Mouse (Mus musculus) MEL (cell line): ENCODE results near the gene Cltc. TPM values are rescaled to one million over a fixed set of nuclear protein-coding genes. Genes with fewer than 3 reads are reported as not detected.
A peak's percentile ranks its signal among the peaks of the same experiment; 100 is the strongest.

ENCODE experiments used
- DNase-seq: peaks from one replicate; pipeline ENCODE4 v3.0.0; 2011; ENCODE audit warnings: low read depth, low spot score
- H3K27ac ChIP-seq: 2 replicates; pipeline ENCODE4 v1.5.1; 2012; ENCODE audit warnings: low read depth, mild to moderate bottlenecking, control low read depth, low read length, moderate library complexity; ENCODE audit not compliant: control insufficient read depth
- H3K27me3 ChIP-seq, 2 experiments: fragments of 150-350 bp in 1 of 2; sonication (generic) in 1 of 2; 2 replicates each; pipeline ENCODE4 v1.6.1; 2012; ENCODE audit warnings: low read length in 2 of 2, mild to moderate bottlenecking in 2 of 2, improper control_type of control experiment in 1 of 2, moderate library complexity in 1 of 2; ENCODE audit not compliant: insufficient read depth in 2 of 2, control insufficient read depth in 1 of 2
- H3K36me3 ChIP-seq, 2 experiments: 2 replicates each; pipeline ENCODE4 v1.6.1; 2012 to 2014; ENCODE audit warnings: low read length in 2 of 2, improper control_type of control experiment in 1 of 2, inconsistent platforms in 1 of 2, mild to moderate bottlenecking in 1 of 2; ENCODE audit not compliant: insufficient read depth in 2 of 2, control insufficient read depth in 1 of 2
- H3K4me1 ChIP-seq, 2 experiments: fragments of 150-350 bp in 1 of 2; sonication (generic) in 1 of 2; 2 replicates each; pipeline ENCODE4 v1.6.1; 2012; ENCODE audit warnings: low read length in 2 of 2, improper control_type of control experiment in 1 of 2, mild to moderate bottlenecking in 1 of 2; ENCODE audit not compliant: insufficient read depth in 2 of 2, control insufficient read depth in 1 of 2
- H3K4me3 ChIP-seq, 2 experiments: fragments of 150-350 bp in 1 of 2; sonication (generic) in 1 of 2; 2 replicates each; pipeline ENCODE4 v1.5.1; 2012; ENCODE audit warnings: low read depth in 2 of 2, low read length in 2 of 2, mild to moderate bottlenecking in 2 of 2, moderate library complexity in 2 of 2, control low read depth in 1 of 2, improper control_type of control experiment in 1 of 2; ENCODE audit not compliant: control insufficient read depth in 1 of 2, insufficient read depth in 1 of 2
- H3K79me2 ChIP-seq: 2 replicates; pipeline ENCODE4 v1.6.1; 2012; ENCODE audit warnings: mild to moderate bottlenecking, low read length, moderate library complexity; ENCODE audit not compliant: control insufficient read depth, poor library complexity, insufficient read depth
- H3K9ac ChIP-seq: 2 replicates; pipeline ENCODE4 v1.6.1; 2012; ENCODE audit warnings: low read depth, mild to moderate bottlenecking, control low read depth, low read length, moderate library complexity; ENCODE audit not compliant: control insufficient read depth, poor library complexity, severe bottlenecking
- H3K9me3 ChIP-seq: fragments of 150-350 bp; sonication (generic); replicated peaks from 2 replicates; pipeline ENCODE4 v1.6.1; 2012; ENCODE audit warnings: mild to moderate bottlenecking, low read length, improper control_type of control experiment, moderate library complexity; ENCODE audit not compliant: insufficient read depth
- BHLHE40 ChIP-seq: IDR thresholded peaks from 2 replicates; pipeline ENCODE4 v1.6.1; 2012; ENCODE audit warnings: low read depth, mild to moderate bottlenecking, inconsistent platforms, low read length, improper control_type of control experiment, borderline replicate concordance
- CHD1 ChIP-seq: IDR thresholded peaks from 2 replicates; pipeline ENCODE4 v1.6.1; 2012; ENCODE audit warnings: low read depth, mild to moderate bottlenecking, inconsistent platforms, low read length, improper control_type of control experiment
- CHD2 ChIP-seq: IDR thresholded peaks from 2 replicates; pipeline ENCODE4 v1.6.1; 2011; ENCODE audit warnings: low read length, improper control_type of control experiment
- ELF1 ChIP-seq: IDR thresholded peaks from 2 replicates; pipeline ENCODE4 v1.6.1; 2014; ENCODE audit warnings: low read depth, mild to moderate bottlenecking, inconsistent platforms, low read length, improper control_type of control experiment, moderate library complexity
- EP300 ChIP-seq, 2 experiments: IDR thresholded peaks; 2 replicates each; pipeline ENCODE4 v1.6.1; 2011; ENCODE audit warnings: improper control_type of control experiment in 2 of 2, low read length in 2 of 2, low read depth in 1 of 2, mild to moderate bottlenecking in 1 of 2
- ETS1 ChIP-seq: IDR thresholded peaks from 2 replicates; pipeline ENCODE4 v1.6.1; 2012; ENCODE audit warnings: low read depth, mild to moderate bottlenecking, inconsistent platforms, low read length, improper control_type of control experiment, moderate library complexity
- GATA1 ChIP-seq: IDR thresholded peaks from 2 replicates; pipeline ENCODE4 v1.6.1; 2011; ENCODE audit warnings: low read depth, low read length, improper control_type of control experiment
- HCFC1 ChIP-seq: IDR thresholded peaks from 2 replicates; pipeline ENCODE4 v1.6.1; 2012; ENCODE audit warnings: low read depth, mild to moderate bottlenecking, inconsistent platforms, low read length, improper control_type of control experiment, moderate library complexity
- MAFK ChIP-seq: IDR thresholded peaks from 2 replicates; pipeline ENCODE4 v1.6.1; 2011; ENCODE audit warnings: low read depth, mild to moderate bottlenecking, low read length, improper control_type of control experiment, borderline replicate concordance
- MAX ChIP-seq: IDR thresholded peaks from 2 replicates; pipeline ENCODE4 v1.6.1; 2011; ENCODE audit warnings: low read length, improper control_type of control experiment
- MAZ ChIP-seq: IDR thresholded peaks from 2 replicates; pipeline ENCODE4 v1.6.1; 2012; ENCODE audit warnings: low read depth, mild to moderate bottlenecking, inconsistent platforms, low read length, improper control_type of control experiment
- MXI1 ChIP-seq: IDR thresholded peaks from 2 replicates; pipeline ENCODE4 v1.6.1; 2011; ENCODE audit warnings: mild to moderate bottlenecking, low read depth, low read length, improper control_type of control experiment
- MYC ChIP-seq: IDR thresholded peaks from 2 replicates; pipeline ENCODE4 v1.6.1; 2011; ENCODE audit warnings: low read depth, mild to moderate bottlenecking, low read length, improper control_type of control experiment, moderate library complexity
- POLR2A ChIP-seq, 2 experiments: IDR thresholded peaks; 2 replicates each; pipeline ENCODE4 v1.6.1; 2011 to 2012; ENCODE audit warnings: low read length in 2 of 2, mild to moderate bottlenecking in 2 of 2, control low read depth in 1 of 2, improper control_type of control experiment in 1 of 2, low read depth in 1 of 2, moderate library complexity in 1 of 2; ENCODE audit not compliant: control insufficient read depth in 1 of 2, insufficient read depth in 1 of 2, poor library complexity in 1 of 2
- POLR2AphosphoS5 ChIP-seq: IDR thresholded peaks from 2 replicates; pipeline ENCODE4 v1.6.1; 2012; ENCODE audit warnings: low read depth, borderline replicate concordance, mild to moderate bottlenecking, inconsistent platforms, low read length, moderate library complexity, mixed read lengths
- RAD21 ChIP-seq: IDR thresholded peaks from 2 replicates; pipeline ENCODE4 v1.6.1; 2011; ENCODE audit warnings: mild to moderate bottlenecking, low read depth, low read length, improper control_type of control experiment
- RCOR1 ChIP-seq: IDR thresholded peaks from 2 replicates; pipeline ENCODE4 v1.6.1; 2012; ENCODE audit warnings: low read depth, mild to moderate bottlenecking, inconsistent platforms, low read length, improper control_type of control experiment
- SIN3A ChIP-seq: IDR thresholded peaks from 2 replicates; pipeline ENCODE4 v1.6.1; 2012; ENCODE audit warnings: low read length, improper control_type of control experiment, inconsistent platforms
- SMC3 ChIP-seq: IDR thresholded peaks from 2 replicates; pipeline ENCODE4 v1.6.1; 2011; ENCODE audit warnings: low read depth, low read length, improper control_type of control experiment
- TBP ChIP-seq: IDR thresholded peaks from 2 replicates; pipeline ENCODE4 v1.8.0; 2011; ENCODE audit warnings: low read depth, low read length, improper control_type of control experiment
- TCF12 ChIP-seq: IDR thresholded peaks from 2 replicates; pipeline ENCODE4 v1.6.1; 2014; ENCODE audit warnings: low read depth, mild to moderate bottlenecking, inconsistent platforms, low read length, improper control_type of control experiment, moderate library complexity
- USF1 ChIP-seq: IDR thresholded peaks from 2 replicates; pipeline ENCODE4 v1.6.1; 2014; ENCODE audit warnings: low read depth, mild to moderate bottlenecking, inconsistent platforms, low read length, improper control_type of control experiment, moderate library complexity
- ZC3H11A ChIP-seq: IDR thresholded peaks from 2 replicates; pipeline ENCODE4 v1.6.1; 2012; ENCODE audit warnings: low read depth, mild to moderate bottlenecking, inconsistent platforms, low read length, improper control_type of control experiment
- ZKSCAN1 ChIP-seq: IDR thresholded peaks from 2 replicates; pipeline ENCODE4 v1.6.1; 2012; ENCODE audit warnings: low read depth, mild to moderate bottlenecking, inconsistent platforms, low read length, improper control_type of control experiment, moderate library complexity
- ZMIZ1 ChIP-seq: IDR thresholded peaks from 2 replicates; pipeline ENCODE4 v1.6.1; 2012; ENCODE audit warnings: low read depth, mild to moderate bottlenecking, inconsistent platforms, low read length, improper control_type of control experiment, moderate library complexity
- ZNF384 ChIP-seq: IDR thresholded peaks from 2 replicates; pipeline ENCODE4 v1.6.1; 2012; ENCODE audit warnings: low read depth, mild to moderate bottlenecking, inconsistent platforms, low read length, improper control_type of control experiment
- polyA plus RNA-seq, 2 experiments: library from polyadenylated mRNA; stranded (reverse) in 1 of 2; unstranded in 1 of 2; fragments of >175 nt in 1 of 2; fragments of >200 nt in 1 of 2; gene quantifications; 2 replicates each; pipeline versions ENCODE4 v1.2.1 to v1.2.4; 2012; ENCODE audit warnings: low replicate concordance in 2 of 2, low read depth in 1 of 2; ENCODE audit not compliant: insufficient read length in 2 of 2, insufficient read depth in 1 of 2, missing spikeins in 1 of 2
- total RNA-seq: library from RNA; depleted of rRNA; stranded (reverse); fragments of 300-350 nt; gene quantifications from 2 replicates; pipeline ENCODE4 v1.2.3, GENCODE M21; 2012

Gene Cltc
- total and polyA plus RNA-seq, 3 experiments: 149 to 300 (median 205) TPM

- TF ChIP-seq MAFK (no peak), BHLHE40 (no peak), MAX (no peak), ZMIZ1 (peak; percentile 94), MAZ (no peak), ELF1 (no peak), USF1 (no peak; the same call in 1 of the 2 replicates), CHD1 (peak; percentile 97), ZNF384 (no peak), ZKSCAN1 (no peak), ETS1 (no peak), POLR2AphosphoS5 (0 out of 2 replicates have a peak, but pooled peaks have one; percentile 68), RAD21 (no peak), POLR2A (IDR thresholded peaks at IDR 0.05; ENCODE audit: control insufficient read depth in 1 of 2, insufficient read depth in 1 of 2, low read depth in 1 of 2, low read length in 2 of 2, poor library complexity in 1 of 2) (peak in 1 of 2 experiments; percentile 22; a peak in 1 of 4 replicates), GATA1 (no peak), TCF12 (no peak), MYC (peak; percentile 68; the same call in 1 of the 2 replicates), TBP (no peak), CHD2 (no peak), HCFC1 (peak; percentile 28; the same call in 1 of the 2 replicates), RCOR1 (no peak), MXI1 (no peak), ZC3H11A (no peak), EP300 (IDR thresholded peaks at IDR 0.05; ENCODE audit: low read depth in 1 of 2, low read length in 2 of 2) (peak in 1 of 2 experiments; percentile 13; a peak in 1 of 4 replicates), SIN3A (peak; percentile 77; the same call in 1 of the 2 replicates), SMC3 (no peak)
- Histone ChIP-seq H3K9ac (peak overlapping the region; percentile 84), H3K27ac (peak overlapping the region; percentile 91), H3K36me3 (peaks cover 4 to 52% of the 10 kb centered on the region in 2 experiments), H3K79me2 (peaks cover 66% of the 10 kb centered on the region), H3K9me3 (no peaks in the 10 kb centered on the region), H3K4me3 (peak overlapping the region; percentile 67 to 81), H3K4me1 (peaks cover 11 to 21% of the 10 kb centered on the region in 2 experiments), H3K27me3 (no peaks in the 10 kb centered on the region)
- peak; percentile 36 for DNase-seq
Observed at GRCm38 (mm10) chr11:86684126-86685012, 73.0 kb downstream of the Cltc start.
